Mouse (Mus musculus) C2C12 (cell line): ENCODE results near the gene Pde6d.

ENCODE experiments used
- CEBPB ChIP-seq: IDR thresholded peaks from one replicate; pipeline ENCODE4 v1.6.1; 2011; ENCODE audit warnings: low read depth, mild to moderate bottlenecking, control low read depth, moderate library complexity
- CTCF ChIP-seq: IDR thresholded peaks from one replicate; pipeline ENCODE4 v1.5.1; 2011; ENCODE audit not compliant: control insufficient read depth, insufficient read depth, insufficient read length
- FOSL1 ChIP-seq: IDR thresholded peaks from one replicate; pipeline ENCODE4 v1.8.0; 2011; ENCODE audit warnings: mild to moderate bottlenecking, low read length; ENCODE audit not compliant: poor library complexity, insufficient read depth, severe bottlenecking
- MAX ChIP-seq: IDR thresholded peaks from one replicate; pipeline ENCODE4 v1.6.1; 2011; ENCODE audit warnings: mild to moderate bottlenecking, control low read depth
- MYOD1 ChIP-seq: IDR thresholded peaks from one replicate; pipeline ENCODE4 v1.6.1; 2011; ENCODE audit warnings: low read depth; ENCODE audit not compliant: control insufficient read depth, insufficient read length
- MYOG ChIP-seq: IDR thresholded peaks from one replicate; pipeline ENCODE4 v1.6.1; 2011; ENCODE audit not compliant: control insufficient read depth, insufficient read length; ENCODE audit errors: extremely low read depth
- USF1 ChIP-seq: IDR thresholded peaks from one replicate; pipeline ENCODE4 v1.6.1; 2011; ENCODE audit warnings: low read depth, mild to moderate bottlenecking, control low read depth, moderate library complexity

GRCm38 (mm10) chr1:86527599-86528486 lies 54.6 kb downstream of the Pde6d start:
- TF ChIP-seq CTCF (peak; percentile 90), MAX (peak; percentile 99), USF1 (peak; percentile 58), CEBPB (no peak), MYOD1 (no peak), FOSL1 (no peak), MYOG (no peak)
